Mouse (Mus musculus): ENCODE measurements around the gene Clcn2. TPM values are rescaled to one million over a fixed set of nuclear protein-coding genes. Genes with fewer than 3 reads are reported as not detected.

The Clcn2 gene
- polyA plus RNA-seq, 2 experiments: 5.6 to 16.7 TPM

- 42% methylated on average over 5 of the region's 5 CpGs for WGBS (ENCODE audit: insufficient replicate concordance)
- Histone ChIP-seq H3K4me3 (ENCODE audit: insufficient read depth in 1 of 2, low read depth in 2 of 2, low read length in 2 of 2) (no peak overlapping the region), H3K4me2 (ENCODE audit: low read depth) (no peak overlapping the region), H3K4me1 (replicated peaks; ENCODE audit: control insufficient read depth in 2 of 2, insufficient read depth in 2 of 2, low read length in 1 of 2) (0 out of 4 replicates have a peak, but pooled peaks cover 0 to 2% of the 10 kb centered on the region in 2 experiments), H3K9me3 (ENCODE audit: control insufficient read depth, low read length) (no peaks in the 10 kb centered on the region), H3K9ac (replicated peaks) (no peak overlapping the region), H3K27ac (no peak overlapping the region), H3K36me3 (replicated peaks; ENCODE audit: control insufficient read depth, insufficient read depth, low read depth) (no peaks in the 10 kb centered on the region), H3K27me3 (ENCODE audit: control insufficient read depth, insufficient read depth, low read length) (peaks cover 50% of the 10 kb centered on the region)
- DNase-seq (ENCODE audit: low read depth in 3 of 3, low spot score in 3 of 3) (no peak), ATAC-seq (ENCODE audit: insufficient read depth) (no peak)
- TF ChIP-seq EP300 (IDR thresholded peaks at IDR 0.05; ENCODE audit: low read depth) (no peak), CTCF (IDR thresholded peaks at IDR 0.05; ENCODE audit: low read depth) (no peak)
Measured at GRCm38 (mm10) chr16:20731688-20732087, 14.1 kb upstream of the Clcn2 start.

- ATAC-seq (ENCODE audit: insufficient read depth) (peak; percentile 70), DNase-seq (ENCODE audit: low read depth in 3 of 3, low spot score in 3 of 3) (no peak)
- Histone ChIP-seq H3K27ac (no peak overlapping the region), H3K36me3 (replicated peaks; ENCODE audit: control insufficient read depth, insufficient read depth, low read depth) (no peaks in the 10 kb centered on the region), H3K4me2 (ENCODE audit: low read depth) (no peak overlapping the region), H3K4me1 (replicated peaks; ENCODE audit: control insufficient read depth in 2 of 2, insufficient read depth in 2 of 2, low read length in 1 of 2) (0 out of 4 replicates have a peak, but pooled peaks cover 0 to 2% of the 10 kb centered on the region in 2 experiments), H3K9me3 (ENCODE audit: control insufficient read depth, low read length) (no peaks in the 10 kb centered on the region), H3K9ac (replicated peaks) (no peak overlapping the region), H3K27me3 (ENCODE audit: control insufficient read depth, insufficient read depth, low read length) (peaks cover 40% of the 10 kb centered on the region), H3K4me3 (ENCODE audit: insufficient read depth in 1 of 2, low read depth in 2 of 2, low read length in 2 of 2) (peak overlapping the region; percentile 28 to 56)
- TF ChIP-seq CTCF (IDR thresholded peaks at IDR 0.05; ENCODE audit: low read depth): no peak
- 0 out of 2 replicates have a peak, but pooled peaks have one; percentile 6 for TF ChIP-seq EP300 (IDR thresholded peaks at IDR 0.05; ENCODE audit: low read depth)
- 32% methylated on average over 5 of the region's 5 CpGs for WGBS (ENCODE audit: insufficient replicate concordance)
Measured at GRCm38 (mm10) chr16:20730293-20730711, 12.8 kb upstream of the Clcn2 start.

- Histone ChIP-seq H3K27me3 (ENCODE audit: control insufficient read depth, insufficient read depth, low read length) (peaks cover 1% of the 10 kb centered on the region), H3K4me2 (ENCODE audit: low read depth) (no peak overlapping the region), H3K4me1 (replicated peaks; ENCODE audit: control insufficient read depth in 2 of 2, insufficient read depth in 2 of 2, low read length in 1 of 2) (peaks cover 0 to 5% of the 10 kb centered on the region in 2 experiments; a peak in 1 of 4 replicates), H3K36me3 (replicated peaks; ENCODE audit: control insufficient read depth, insufficient read depth, low read depth) (no peaks in the 10 kb centered on the region; the same call in 1 of the 2 replicates), H3K27ac (no peak overlapping the region), H3K9me3 (ENCODE audit: control insufficient read depth, low read length) (no peaks in the 10 kb centered on the region), H3K4me3 (ENCODE audit: insufficient read depth in 1 of 2, low read depth in 2 of 2, low read length in 2 of 2) (no peak overlapping the region), H3K9ac (replicated peaks) (no peak overlapping the region)
- no peak for ATAC-seq (ENCODE audit: insufficient read depth)
- WGBS (ENCODE audit: insufficient replicate concordance): 36% methylated on average over 1 of the region's 1 CpGs
- TF ChIP-seq CTCF (IDR thresholded peaks at IDR 0.05; ENCODE audit: low read depth) (no peak), EP300 (IDR thresholded peaks at IDR 0.05; ENCODE audit: low read depth) (no peak)
- DNase-seq (ENCODE audit: low read depth in 3 of 3, low spot score in 3 of 3): no peak
Measured at GRCm38 (mm10) chr16:20726384-20726783, 8.8 kb upstream of the Clcn2 start.

GRCm38 (mm10) chr16:20725750-20726149 lies 8.2 kb upstream of the Clcn2 start:
- H3K27me3 ChIP-seq (ENCODE audit: control insufficient read depth, insufficient read depth, low read length): no peaks in the 10 kb centered on the region; the same call in 1 of the 2 replicates
- no peak for ATAC-seq (ENCODE audit: insufficient read depth)
- H3K9me3 ChIP-seq (ENCODE audit: control insufficient read depth, low read length): no peaks in the 10 kb centered on the region
- TF ChIP-seq CTCF (IDR thresholded peaks at IDR 0.05; ENCODE audit: low read depth) (no peak), EP300 (IDR thresholded peaks at IDR 0.05; ENCODE audit: low read depth) (no peak)
- no peak overlapping the region for H3K27ac ChIP-seq
- DNase-seq (ENCODE audit: low read depth in 3 of 3, low spot score in 3 of 3): no peak
- peaks cover 0 to 5% of the 10 kb centered on the region in 2 experiments; a peak in 1 of 4 replicates for H3K4me1 ChIP-seq (replicated peaks; ENCODE audit: control insufficient read depth in 2 of 2, insufficient read depth in 2 of 2, low read length in 1 of 2)
- H3K4me2 ChIP-seq (ENCODE audit: low read depth): no peak overlapping the region
- no peak overlapping the region for H3K9ac ChIP-seq (replicated peaks)
- no peak overlapping the region for H3K4me3 ChIP-seq (ENCODE audit: insufficient read depth in 1 of 2, low read depth in 2 of 2, low read length in 2 of 2)
- H3K36me3 ChIP-seq (replicated peaks; ENCODE audit: control insufficient read depth, insufficient read depth, low read depth): no peaks in the 10 kb centered on the region; the same call in 1 of the 2 replicates
- WGBS (ENCODE audit: insufficient replicate concordance): 56% methylated on average over 4 of the region's 4 CpGs

- H3K4me2 ChIP-seq (ENCODE audit: low read depth): no peak overlapping the region
- H3K9ac ChIP-seq (replicated peaks): no peak overlapping the region
- peaks cover 0 to 5% of the 10 kb centered on the region in 2 experiments; a peak in 1 of 4 replicates for H3K4me1 ChIP-seq (replicated peaks; ENCODE audit: control insufficient read depth in 2 of 2, insufficient read depth in 2 of 2, low read length in 1 of 2)
- H3K36me3 ChIP-seq (replicated peaks; ENCODE audit: control insufficient read depth, insufficient read depth, low read depth): no peaks in the 10 kb centered on the region; the same call in none of the 2 replicates
- no peak overlapping the region for H3K4me3 ChIP-seq (ENCODE audit: insufficient read depth in 1 of 2, low read depth in 2 of 2, low read length in 2 of 2)
- WGBS (ENCODE audit: insufficient replicate concordance): 75% methylated on average over 7 of the region's 7 CpGs
- H3K9me3 ChIP-seq (ENCODE audit: control insufficient read depth, low read length): no peaks in the 10 kb centered on the region
- no peaks in the 10 kb centered on the region; the same call in 1 of the 2 replicates for H3K27me3 ChIP-seq (ENCODE audit: control insufficient read depth, insufficient read depth, low read length)
- H3K27ac ChIP-seq: no peak overlapping the region
- no peak for DNase-seq (ENCODE audit: low read depth in 3 of 3, low spot score in 3 of 3)
- TF ChIP-seq EP300 (IDR thresholded peaks at IDR 0.05; ENCODE audit: low read depth) (no peak), CTCF (IDR thresholded peaks at IDR 0.05; ENCODE audit: low read depth) (no peak)
- no peak for ATAC-seq (ENCODE audit: insufficient read depth)
Measured at GRCm38 (mm10) chr16:20725321-20725720, 7.8 kb upstream of the Clcn2 start.
